Mouse (Mus musculus): Measurements from ENCODE around the gene Git1. TPM values are rescaled to one million over a fixed set of nuclear protein-coding genes. Genes with fewer than 3 reads are reported as not detected.

The Git1 gene
- polyA plus RNA-seq, 1 experiment from 2014 or later: 10.3 TPM

DNA sequence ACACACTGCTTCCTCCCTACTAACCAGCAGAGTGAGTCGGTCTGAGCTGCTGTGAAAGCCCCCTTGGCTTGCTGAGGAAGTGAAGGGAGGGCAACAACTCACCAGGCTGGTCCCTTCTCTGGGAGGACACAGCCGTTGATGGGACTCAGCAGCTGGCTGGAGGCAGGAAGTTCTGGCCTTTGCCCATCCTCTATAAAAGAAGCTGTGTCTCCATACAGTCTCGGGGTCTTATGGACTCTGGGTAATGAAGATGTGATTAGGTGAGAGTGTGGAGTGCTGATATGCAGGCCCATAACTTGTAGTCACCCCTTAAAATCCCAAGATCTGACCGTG is 948 bp downstream of the Git1 start:
- no peaks in the 10 kb centered on the region for H3K9me3 ChIP-seq
- H3K36me3 ChIP-seq: peaks cover 5% of the 10 kb centered on the region
- H3K27me3 ChIP-seq: no peaks in the 10 kb centered on the region
- peak overlapping the region; percentile 97 for H3K9ac ChIP-seq (replicated peaks)
- WGBS: 24% methylated on average over 4 of the region's 4 CpGs
- H3K4me1 ChIP-seq (replicated peaks): peaks cover 69% of the 10 kb centered on the region
- no peak for ATAC-seq (ENCODE audit: insufficient number of reproducible peaks, insufficient read depth, low FRiP score, low TSS enrichment, low read depth)
- H3K4me3 ChIP-seq (replicated peaks): peak overlapping the region; percentile 97
- H3K27ac ChIP-seq: peak overlapping the region; percentile 85; the same call in 1 of the 2 replicates
- H3K4me2 ChIP-seq: peak overlapping the region; percentile 90

DNA sequence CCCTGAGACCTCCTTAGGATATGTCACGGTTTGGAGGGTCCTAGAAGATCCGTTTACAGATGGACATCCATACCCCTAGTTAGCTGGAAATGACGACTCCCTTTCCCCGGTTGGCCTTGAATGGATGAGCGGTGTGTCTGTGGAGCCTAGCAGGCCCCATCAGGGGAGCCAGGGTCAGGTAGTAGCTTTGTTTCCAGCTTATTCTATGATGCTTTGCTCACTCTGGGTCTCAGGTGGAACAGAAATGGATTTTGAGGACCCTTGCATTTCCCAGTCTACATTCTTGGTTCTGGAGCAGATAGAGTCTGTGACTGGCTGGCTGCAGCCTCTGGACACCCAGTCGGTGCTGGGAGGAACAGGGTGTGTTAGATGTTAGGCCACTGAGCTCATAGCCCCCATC is 1.4 kb downstream of the Git1 start:
- Histone ChIP-seq H3K9ac (replicated peaks) (peak overlapping the region; percentile 97; the same call in 1 of the 2 replicates), H3K4me1 (replicated peaks) (peaks cover 69% of the 10 kb centered on the region), H3K27ac (no peak overlapping the region)

DNA sequence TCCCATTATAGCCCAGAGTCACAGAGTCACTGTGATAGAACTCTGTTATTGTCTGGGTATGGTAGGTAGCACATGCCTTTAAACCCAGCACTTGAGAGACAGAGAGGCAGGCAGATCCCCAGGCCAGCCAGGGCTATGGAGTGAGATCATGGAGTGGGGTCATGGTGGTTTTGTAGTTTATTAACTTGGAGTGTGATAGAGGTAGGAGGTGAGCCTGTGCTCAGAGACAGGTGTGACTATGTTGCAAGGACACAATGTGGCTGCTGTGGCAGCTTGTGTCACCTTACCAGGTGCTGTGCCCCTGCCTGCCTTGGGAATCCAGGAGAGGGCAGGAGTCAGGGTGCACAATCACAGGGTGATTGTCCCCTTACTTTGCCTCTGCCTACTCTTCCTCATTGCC is 2.1 kb downstream of the Git1 start:
- H3K4me2 ChIP-seq: 0 out of 2 replicates have a peak overlapping the region, but pooled peaks have one; percentile 2
- no peak overlapping the region for H3K4me3 ChIP-seq (replicated peaks)
- H3K9me3 ChIP-seq: no peaks in the 10 kb centered on the region
- H3K27me3 ChIP-seq: no peaks in the 10 kb centered on the region
- H3K27ac ChIP-seq: no peak overlapping the region
- no peak overlapping the region for H3K9ac ChIP-seq (replicated peaks)
- ATAC-seq (ENCODE audit: insufficient number of reproducible peaks, insufficient read depth, low FRiP score, low TSS enrichment, low read depth): no peak
- H3K4me1 ChIP-seq (replicated peaks): peaks cover 70% of the 10 kb centered on the region
- H3K36me3 ChIP-seq: peaks cover 17% of the 10 kb centered on the region

More for the DNA sequence above, 1.4 kb downstream of the Git1 start:
- Histone ChIP-seq H3K4me3 (replicated peaks) (peak overlapping the region; percentile 97; the same call in 1 of the 2 replicates), H3K9me3 (no peaks in the 10 kb centered on the region), H3K27me3 (no peaks in the 10 kb centered on the region), H3K36me3 (peaks cover 10% of the 10 kb centered on the region), H3K4me2 (peak overlapping the region; percentile 90)
- ATAC-seq (ENCODE audit: insufficient number of reproducible peaks, insufficient read depth, low FRiP score, low TSS enrichment, low read depth): no peak
- 80% methylated on average over 6 of the region's 6 CpGs for WGBS

DNA sequence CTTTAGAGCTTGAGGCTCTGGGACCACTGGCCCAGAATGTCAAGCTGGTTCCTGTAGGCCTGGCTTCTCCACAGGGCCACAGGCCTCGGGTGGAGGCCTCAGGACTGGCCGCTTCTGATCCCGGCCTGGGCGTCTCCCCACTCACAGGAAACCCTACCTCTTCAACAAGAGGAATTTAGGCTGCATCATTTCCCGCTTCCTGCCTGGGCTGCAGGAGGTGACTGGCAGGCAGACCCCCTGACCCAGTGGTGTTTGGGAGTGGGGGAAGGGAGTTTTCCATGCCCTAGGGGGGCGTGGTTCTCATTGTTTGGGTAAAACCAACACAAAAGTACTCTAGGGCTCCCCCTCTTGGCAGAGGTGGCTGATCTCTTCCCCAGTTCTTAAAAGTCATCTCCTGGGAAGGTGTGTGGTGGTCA is 4.0 kb downstream of the Git1 start:
- Histone ChIP-seq H3K36me3 (peaks cover 35% of the 10 kb centered on the region), H3K27ac (peak overlapping the region; percentile 75), H3K4me1 (replicated peaks) (peaks cover 63% of the 10 kb centered on the region), H3K27me3 (no peaks in the 10 kb centered on the region), H3K4me2 (peak overlapping the region; percentile 24; the same call in 1 of the 2 replicates), H3K4me3 (replicated peaks) (no peak overlapping the region), H3K9me3 (no peaks in the 10 kb centered on the region), H3K9ac (replicated peaks) (no peak overlapping the region; the same call in 1 of the 2 replicates)
- 9% methylated on average over 6 of the region's 6 CpGs for WGBS
- ATAC-seq (ENCODE audit: insufficient number of reproducible peaks, insufficient read depth, low FRiP score, low TSS enrichment, low read depth): no peak

DNA sequence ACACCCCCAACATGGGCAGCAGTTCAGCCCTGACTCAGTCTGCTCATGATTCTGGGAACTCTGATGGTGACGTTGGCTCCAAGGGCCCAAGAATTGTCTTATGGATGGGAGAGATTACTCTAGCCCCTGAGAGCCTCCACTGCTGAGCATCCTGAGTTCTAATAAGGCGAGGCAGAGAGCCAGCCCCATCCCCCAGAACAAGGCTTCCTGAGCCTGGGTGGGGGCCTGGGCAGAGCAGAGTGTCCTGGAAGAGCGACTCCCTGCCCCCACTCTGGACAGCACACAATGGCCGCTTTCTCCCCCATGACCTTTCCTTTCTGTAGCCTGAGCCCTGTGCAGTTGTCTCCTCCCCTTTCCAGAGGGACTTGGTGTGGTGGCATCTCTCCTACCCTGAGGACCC is 4.5 kb downstream of the Git1 start:
- no peak for ATAC-seq (ENCODE audit: insufficient number of reproducible peaks, insufficient read depth, low FRiP score, low TSS enrichment, low read depth)
- Histone ChIP-seq H3K36me3 (peaks cover 40% of the 10 kb centered on the region), H3K27ac (peak overlapping the region; percentile 75), H3K9me3 (no peaks in the 10 kb centered on the region), H3K27me3 (no peaks in the 10 kb centered on the region), H3K4me3 (replicated peaks) (no peak overlapping the region), H3K4me2 (no peak overlapping the region), H3K4me1 (replicated peaks) (peaks cover 58% of the 10 kb centered on the region), H3K9ac (replicated peaks) (no peak overlapping the region)
- WGBS: 50% methylated on average over 4 of the region's 4 CpGs

GRCm38 (mm10) chr11:77498261-77499139 is 5.1 kb downstream of the Git1 start:
- Histone ChIP-seq H3K27ac (peak overlapping the region; percentile 75), H3K4me3 (replicated peaks) (no peak overlapping the region)

DNA sequence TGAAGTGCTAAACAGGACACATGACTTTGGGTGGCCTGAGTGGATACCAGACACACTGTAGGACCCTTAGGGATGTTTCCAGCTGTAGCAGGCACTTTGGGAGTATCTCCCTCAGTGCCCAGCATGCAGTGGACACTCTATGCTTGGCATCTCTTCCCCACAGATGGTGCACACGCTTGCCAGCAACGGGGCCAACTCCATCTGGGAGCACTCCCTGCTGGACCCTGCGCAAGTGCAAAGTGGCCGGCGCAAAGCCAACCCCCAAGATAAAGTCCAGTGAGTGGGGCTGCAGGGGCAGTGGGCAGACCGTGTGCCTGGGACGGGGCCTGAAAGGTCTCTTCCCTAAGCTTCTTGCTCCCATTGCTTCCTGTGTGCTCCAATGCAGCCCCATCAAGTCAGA is 6.0 kb downstream of the Git1 start:
- Histone ChIP-seq H3K27me3 (no peaks in the 10 kb centered on the region), H3K9ac (replicated peaks) (0 out of 2 replicates have a peak overlapping the region, but pooled peaks have one; percentile 27), H3K27ac (no peak overlapping the region), H3K4me1 (replicated peaks) (peaks cover 51% of the 10 kb centered on the region), H3K36me3 (peaks cover 55% of the 10 kb centered on the region), H3K4me2 (no peak overlapping the region), H3K9me3 (no peaks in the 10 kb centered on the region), H3K4me3 (replicated peaks) (no peak overlapping the region)
- WGBS: 89% methylated on average over 7 of the region's 7 CpGs
- ATAC-seq (ENCODE audit: insufficient number of reproducible peaks, insufficient read depth, low FRiP score, low TSS enrichment, low read depth): no peak

More at GRCm38 (mm10) chr11:77498261-77499139, 5.1 kb downstream of the Git1 start:
- Histone ChIP-seq H3K4me2 (no peak overlapping the region), H3K27me3 (no peaks in the 10 kb centered on the region), H3K4me1 (replicated peaks) (peaks cover 58% of the 10 kb centered on the region), H3K9me3 (no peaks in the 10 kb centered on the region), H3K9ac (replicated peaks) (no peak overlapping the region), H3K36me3 (peaks cover 46% of the 10 kb centered on the region)
- WGBS: 73% methylated on average over 12 of the region's 12 CpGs
- no peak for ATAC-seq (ENCODE audit: insufficient number of reproducible peaks, insufficient read depth, low FRiP score, low TSS enrichment, low read depth)

DNA sequence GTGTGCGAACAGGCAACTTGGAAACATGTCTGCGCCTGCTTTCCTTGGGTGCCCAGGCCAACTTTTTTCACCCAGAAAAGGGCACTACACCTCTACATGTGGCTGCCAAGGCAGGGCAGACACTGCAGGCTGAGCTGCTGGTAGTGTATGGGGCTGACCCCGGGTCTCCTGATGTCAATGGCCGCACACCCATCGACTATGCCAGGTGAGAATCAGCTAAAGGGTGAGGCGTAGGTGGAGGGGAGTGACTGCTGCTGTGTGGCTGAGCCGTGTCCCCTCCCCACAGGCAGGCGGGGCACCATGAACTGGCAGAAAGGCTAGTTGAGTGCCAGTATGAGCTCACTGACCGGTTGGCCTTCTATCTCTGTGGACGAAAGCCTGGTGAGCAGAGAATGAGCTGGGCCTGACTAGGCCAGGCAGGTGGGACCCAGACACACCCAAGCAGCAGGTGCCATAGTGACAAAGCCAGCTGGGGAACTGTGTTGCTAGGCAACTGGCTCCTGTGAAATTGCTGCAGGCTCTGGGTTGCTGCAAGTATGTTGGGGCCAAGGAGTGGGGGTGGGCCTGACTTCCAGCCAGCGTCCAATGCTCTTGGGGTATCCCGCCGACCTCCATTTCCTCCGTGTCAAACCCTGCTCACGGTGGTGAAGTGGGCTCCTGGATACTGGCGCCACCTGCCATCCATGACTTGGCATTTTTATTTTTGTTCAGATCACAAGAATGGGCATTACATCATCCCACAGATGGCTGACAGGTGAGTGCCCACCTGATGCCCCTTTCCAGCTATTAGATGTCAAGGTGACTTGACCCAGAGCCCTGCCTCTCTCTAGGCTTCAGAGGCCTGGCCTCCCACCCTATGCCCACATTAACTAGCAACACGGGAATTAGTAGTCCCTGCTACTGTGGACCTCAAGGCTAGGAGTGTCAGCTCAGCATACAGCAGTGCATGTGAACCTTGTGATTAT is 7.3 kb downstream of the Git1 start:
- Histone ChIP-seq H3K4me1 (replicated peaks) (peaks cover 38% of the 10 kb centered on the region), H3K4me3 (replicated peaks) (no peak overlapping the region), H3K9me3 (no peaks in the 10 kb centered on the region), H3K36me3 (peaks cover 68% of the 10 kb centered on the region), H3K27me3 (no peaks in the 10 kb centered on the region), H3K9ac (replicated peaks) (peak overlapping the region; percentile 2; the same call in 1 of the 2 replicates), H3K4me2 (no peak overlapping the region), H3K27ac (no peak overlapping the region)
- WGBS: 83% methylated on average over 17 of the region's 17 CpGs
- ATAC-seq (ENCODE audit: insufficient number of reproducible peaks, insufficient read depth, low FRiP score, low TSS enrichment, low read depth): no peak

GRCm38 (mm10) chr11:77501392-77501791 is 8.0 kb downstream of the Git1 start:
- no peak overlapping the region for H3K27ac ChIP-seq
- H3K9me3 ChIP-seq: no peaks in the 10 kb centered on the region
- no peak overlapping the region for H3K4me2 ChIP-seq
- no peaks in the 10 kb centered on the region for H3K27me3 ChIP-seq
- no peak overlapping the region for H3K9ac ChIP-seq (replicated peaks)
- 32% methylated on average over 5 of the region's 5 CpGs for WGBS
- H3K36me3 ChIP-seq: peaks cover 75% of the 10 kb centered on the region
- H3K4me1 ChIP-seq (replicated peaks): peaks cover 35% of the 10 kb centered on the region
- ATAC-seq (ENCODE audit: insufficient number of reproducible peaks, insufficient read depth, low FRiP score, low TSS enrichment, low read depth): no peak
- no peak overlapping the region for H3K4me3 ChIP-seq (replicated peaks)

DNA sequence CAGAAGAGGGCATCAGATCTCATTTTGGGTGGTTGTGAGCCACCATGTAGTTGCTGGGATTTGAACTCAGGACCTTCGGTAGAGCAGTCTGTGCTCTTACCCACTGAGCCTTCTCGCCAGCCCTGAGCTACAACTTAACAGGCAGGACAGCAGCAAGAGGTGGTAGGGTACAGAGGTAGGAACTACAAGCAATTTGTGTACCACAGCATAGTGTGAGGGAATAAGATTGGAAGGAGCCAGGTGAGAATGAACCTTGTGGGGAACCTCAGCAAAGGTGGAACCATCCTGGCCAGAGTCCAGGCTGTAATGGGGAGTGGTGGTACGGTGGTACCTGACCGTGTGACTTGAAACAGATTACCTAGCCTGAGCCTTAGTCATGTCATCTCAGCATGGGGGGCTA is 8.6 kb downstream of the Git1 start:
- H3K36me3 ChIP-seq: peaks cover 81% of the 10 kb centered on the region
- WGBS: 87% methylated on average over 4 of the region's 4 CpGs
- H3K4me1 ChIP-seq (replicated peaks): peaks cover 32% of the 10 kb centered on the region

GRCm38 (mm10) chr11:77502481-77502880 is 9.1 kb downstream of the Git1 start:
- Histone ChIP-seq H3K27ac (no peak overlapping the region), H3K27me3 (no peaks in the 10 kb centered on the region), H3K36me3 (peaks cover 86% of the 10 kb centered on the region), H3K4me3 (replicated peaks) (no peak overlapping the region), H3K4me2 (no peak overlapping the region), H3K9ac (replicated peaks) (no peak overlapping the region), H3K9me3 (no peaks in the 10 kb centered on the region), H3K4me1 (replicated peaks) (peaks cover 27% of the 10 kb centered on the region)
- no peak for ATAC-seq (ENCODE audit: insufficient number of reproducible peaks, insufficient read depth, low FRiP score, low TSS enrichment, low read depth)
- WGBS: 83% methylated on average over 6 of the region's 6 CpGs

More for the DNA sequence above, 8.6 kb downstream of the Git1 start:
- Histone ChIP-seq H3K4me3 (replicated peaks) (no peak overlapping the region), H3K27me3 (no peaks in the 10 kb centered on the region), H3K9me3 (no peaks in the 10 kb centered on the region), H3K27ac (no peak overlapping the region), H3K9ac (replicated peaks) (0 out of 2 replicates have a peak overlapping the region, but pooled peaks have one; percentile 4), H3K4me2 (no peak overlapping the region)
- ATAC-seq (ENCODE audit: insufficient number of reproducible peaks, insufficient read depth, low FRiP score, low TSS enrichment, low read depth): no peak
